Mouse (Mus musculus) embryonic facial prominence, embryonic 14.5 days (tissue): ENCODE measurements around the gene Arpc4. TPM values are rescaled to one million over a fixed set of nuclear protein-coding genes. Genes with fewer than 3 reads are reported as not detected.
A peak's percentile ranks its signal among the peaks of the same experiment; 100 is the strongest.
"Not testable (repeated sequence)": the region's sequence is repeated elsewhere in the genome, so short reads cannot be mapped to it uniquely, and the experiment has no call there.

Experiments used
- ATAC-seq: fragments of 200-750 bp; cut with Nextera tagmentation; 2 replicates; pipeline ENCODE4 v1.8.0; 2017; ENCODE audit warnings: low read depth, moderate number of reproducible peaks, moderate TSS enrichment
- DNase-seq: peaks from one replicate; pipeline ENCODE4 v3.0.0-alpha.2; 2015; ENCODE audit warnings: low spot score
- H3K27ac ChIP-seq: fragments of 300-500 bp; sonication (generic); replicated peaks from 2 replicates; pipeline ENCODE4 v1.5.1; 2014; ENCODE audit warnings: low read depth, mild to moderate bottlenecking, low read length, moderate library complexity
- H3K27me3 ChIP-seq: fragments of 300-500 bp; sonication (generic); replicated peaks from 2 replicates; pipeline ENCODE4 v1.6.1; 2014; ENCODE audit warnings: low read length; ENCODE audit not compliant: control insufficient read depth, insufficient read depth
- H3K36me3 ChIP-seq: fragments of 300-500 bp; sonication (generic); 2 replicates; pipeline ENCODE4 v1.6.1; 2014; ENCODE audit warnings: low read length, mixed read lengths; ENCODE audit not compliant: control insufficient read depth, insufficient read depth
- H3K4me1 ChIP-seq: fragments of 300-500 bp; sonication (generic); 2 replicates; pipeline ENCODE4 v1.6.1; 2014; ENCODE audit warnings: antibody characterized with exemption, low read length; ENCODE audit not compliant: control insufficient read depth, insufficient read depth
- H3K4me2 ChIP-seq: fragments of 300-500 bp; sonication (generic); 2 replicates; pipeline ENCODE4 v1.6.1; 2014; ENCODE audit warnings: low read depth, mild to moderate bottlenecking, low read length, moderate library complexity, mixed read lengths
- H3K4me3 ChIP-seq: fragments of 300-500 bp; sonication (generic); 2 replicates; pipeline ENCODE4 v1.5.1; 2014; ENCODE audit warnings: low read depth, mild to moderate bottlenecking, low read length
- H3K9ac ChIP-seq: fragments of 300-500 bp; sonication (generic); 2 replicates; pipeline ENCODE4 v1.6.1; 2014; ENCODE audit warnings: low read depth, mild to moderate bottlenecking, low read length, moderate library complexity, mixed read lengths
- H3K9me3 ChIP-seq: fragments of 300-500 bp; sonication (generic); 2 replicates; pipeline ENCODE4 v1.6.1; 2016; ENCODE audit warnings: low read length; ENCODE audit not compliant: control insufficient read depth
- WGBS: fragments of 180-500 bp; shearing (Covaris S2); extraction: QIAGEN DNeasy Blood & Tissue Kit; methylation state at CpG from one replicate; pipeline ENCODE4 v1.1.7; 2014; 5-methylcytosine and 5-hydroxymethylcytosine counted together
- polyA plus RNA-seq: library from polyadenylated mRNA; unstranded; fragments of >200 nt; fragmentation: Nextera tagmentation; extraction: Ambion mirVana; gene quantifications from 2 replicates; pipeline ENCODE4 v1.2.1, GENCODE M21; 2014

Gene Arpc4
- polyA plus RNA-seq: 214 and 232 TPM in 2 replicates

DNA sequence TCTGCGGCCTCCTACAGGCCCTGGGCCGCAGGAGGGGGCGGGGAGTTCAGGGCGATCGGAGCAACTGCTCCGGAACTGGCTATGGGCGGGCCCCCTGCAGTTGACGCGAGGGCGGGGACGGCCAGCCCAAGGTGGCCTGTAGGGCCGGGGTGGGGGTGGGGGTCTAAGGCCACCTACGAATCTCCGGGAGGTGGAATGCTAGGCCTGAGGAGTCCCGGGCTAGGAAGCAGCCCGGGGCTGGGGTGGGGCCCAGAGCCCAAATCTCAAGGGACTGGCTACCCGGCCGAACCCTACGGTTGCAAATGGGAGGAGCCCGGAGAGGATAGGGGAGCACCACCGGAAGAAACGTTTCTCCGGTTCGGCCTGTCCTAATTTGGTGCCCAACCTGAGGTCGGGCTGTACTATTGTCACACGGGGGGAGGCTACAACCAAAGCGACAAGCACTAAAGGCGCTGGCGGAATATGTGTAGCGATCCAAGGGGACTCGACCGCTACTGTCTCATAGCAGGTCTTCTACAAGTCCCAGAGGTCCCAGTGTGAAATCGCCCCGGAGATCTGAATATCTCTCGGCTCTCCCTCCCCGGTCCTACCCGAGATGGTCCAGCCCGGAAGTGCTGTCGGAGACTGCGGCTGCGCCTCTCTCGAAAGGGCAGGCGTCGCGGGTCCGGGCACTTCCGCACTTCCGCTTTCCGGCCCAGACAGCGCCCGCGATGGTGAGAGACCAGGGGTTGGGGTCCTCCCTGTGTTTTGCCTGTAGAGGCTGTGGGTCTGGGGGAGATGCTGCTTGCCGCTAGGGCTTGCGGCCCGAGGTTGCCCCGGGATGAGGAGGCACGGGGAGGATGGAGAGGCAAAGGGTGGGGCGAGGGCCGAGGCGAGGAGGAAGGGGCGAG is at the start of gene Arpc4, which contains the start of gene Tada3:
Gene Arpc4 (plus strand): TSS at position 620 of the 890 bp plus-strand sequence.
Gene Tada3 (minus strand): TSS at position 388 of the 890 bp plus-strand sequence.
- Histone ChIP-seq H3K27ac (peak within 1 kb of the TSS; percentile 94), H3K4me2 (peak within 1 kb of the TSS; percentile 86), H3K27me3 (no peaks in the 10 kb centered on the region), H3K4me3 (peak within 1 kb of the TSS; percentile 99), H3K9me3 (no peaks in the 10 kb centered on the region), H3K4me1 (peaks cover 12% of the 10 kb centered on the region), H3K9ac (peak within 1 kb of the TSS; percentile 97), H3K36me3 (peaks cover 56% of the 10 kb centered on the region)
- ATAC-seq (peak; percentile 97), DNase-seq (peak; percentile 98)
- under 1% methylated on average over 57 of the region's 61 CpGs for WGBS

DNA sequence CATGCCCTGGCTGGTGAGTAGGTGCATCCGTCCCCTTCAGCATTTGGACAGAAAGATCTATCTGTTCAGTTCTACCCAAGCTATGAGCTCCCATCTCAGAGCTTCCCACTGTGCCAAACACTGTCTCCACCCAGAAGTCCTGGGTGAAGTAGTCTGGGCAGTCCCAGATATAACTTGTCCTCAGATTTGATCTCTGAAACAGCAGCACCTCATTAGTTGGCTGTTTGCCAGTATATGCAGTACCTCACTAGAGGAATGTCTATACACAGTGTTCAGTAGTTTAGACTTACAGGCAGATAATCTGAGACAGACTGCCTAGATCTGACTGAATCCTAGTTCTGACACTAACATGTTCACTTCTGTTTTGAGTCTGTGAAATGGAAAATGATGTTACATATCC is 48.5 kb upstream of the Arpc4 start:
- 88% methylated on average over 1 of the region's 1 CpGs for WGBS
- Histone ChIP-seq H3K9me3 (no peaks in the 10 kb centered on the region), H3K9ac (no peak overlapping the region), H3K27me3 (no peaks in the 10 kb centered on the region), H3K36me3 (peaks cover 32% of the 10 kb centered on the region), H3K4me1 (0 out of 2 replicates have a peak, but pooled peaks cover 5% of the 10 kb centered on the region), H3K27ac (no peak overlapping the region), H3K4me2 (no peak overlapping the region), H3K4me3 (no peak overlapping the region)
- DNase-seq (no peak), ATAC-seq (no peak)

DNA sequence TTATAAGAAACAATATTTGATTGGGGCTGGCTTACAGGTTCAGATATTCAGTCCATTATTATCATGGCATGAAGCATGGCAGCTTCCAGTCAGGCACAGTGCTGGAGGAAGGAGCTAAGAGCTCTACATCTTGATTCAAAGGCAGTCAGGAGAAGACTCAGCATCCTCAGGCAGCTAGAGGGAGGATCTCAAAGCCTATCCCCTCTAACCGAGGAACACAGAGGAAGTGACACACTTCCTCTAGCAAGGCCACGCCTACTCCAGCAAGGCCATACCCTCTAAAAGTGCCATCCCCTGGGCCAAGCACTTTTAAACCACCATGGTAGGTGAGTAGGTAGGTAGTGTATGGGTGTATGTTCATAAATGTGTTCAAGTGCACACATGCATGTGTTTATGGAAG is 47.4 kb upstream of the Arpc4 start:
- WGBS: 52% methylated on average over 2 of the region's 2 CpGs

DNA sequence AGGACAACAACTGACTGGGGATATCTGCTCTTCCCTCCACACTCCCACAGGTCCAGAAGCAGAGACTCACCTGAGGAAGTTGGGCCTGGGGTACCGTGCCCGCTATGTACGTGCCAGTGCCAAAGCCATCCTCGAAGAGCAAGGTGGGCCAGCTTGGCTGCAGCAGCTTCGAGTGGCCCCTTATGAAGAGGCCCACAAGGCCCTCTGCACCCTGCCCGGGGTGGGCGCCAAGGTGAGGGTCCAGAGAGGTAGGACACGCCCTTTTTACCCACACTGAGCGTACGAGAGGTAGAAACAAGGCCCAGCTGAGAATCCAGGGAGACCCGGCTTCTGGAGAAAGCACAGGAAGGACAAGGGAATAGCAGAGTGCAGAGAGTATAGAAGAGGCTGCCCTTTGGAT is 46.2 kb upstream of the Arpc4 start:
- 95% methylated on average over 9 of the region's 11 CpGs for WGBS
- Histone ChIP-seq H3K4me3 (no peak overlapping the region), H3K4me1 (no peaks in the 10 kb centered on the region), H3K27me3 (no peaks in the 10 kb centered on the region), H3K9ac (no peak overlapping the region), H3K9me3 (no peaks in the 10 kb centered on the region), H3K36me3 (peaks cover 40% of the 10 kb centered on the region), H3K27ac (no peak overlapping the region), H3K4me2 (no peak overlapping the region)
- DNase-seq (no peak), ATAC-seq (no peak)

More for the DNA sequence above, 47.4 kb upstream of the Arpc4 start:
- Histone ChIP-seq H3K9me3 (no peaks in the 10 kb centered on the region), H3K27me3 (no peaks in the 10 kb centered on the region), H3K36me3 (peaks cover 32% of the 10 kb centered on the region), H3K4me2 (no peak overlapping the region), H3K4me1 (0 out of 2 replicates have a peak, but pooled peaks cover 5% of the 10 kb centered on the region), H3K4me3 (no peak overlapping the region), H3K9ac (no peak overlapping the region), H3K27ac (no peak overlapping the region)
- DNase-seq (no peak), ATAC-seq (no peak)

DNA sequence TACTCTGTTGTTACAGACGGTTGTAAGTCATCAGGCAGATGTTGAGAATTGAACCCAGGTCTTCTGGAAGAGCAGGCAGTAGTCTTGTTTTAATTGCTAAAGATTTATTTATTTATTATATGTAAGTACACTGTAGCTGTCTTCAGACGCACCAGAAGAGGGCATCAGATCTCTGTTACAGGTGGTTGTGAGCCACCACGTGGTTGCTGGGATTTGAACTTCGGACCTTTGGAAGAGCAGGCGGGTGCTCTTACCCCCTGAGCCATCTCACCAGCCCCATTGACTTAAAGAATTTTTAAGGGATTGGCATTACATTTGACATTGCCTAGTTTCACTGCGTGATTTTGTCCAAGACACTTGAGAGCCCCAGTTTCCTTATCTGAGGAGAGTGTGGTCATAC is 45.2 kb upstream of the Arpc4 start:
- peaks cover 50% of the 10 kb centered on the region for H3K36me3 ChIP-seq
- not testable (repeated sequence) for H3K4me3 ChIP-seq, H3K9me3 ChIP-seq, H3K27ac ChIP-seq, H3K27me3 ChIP-seq, H3K4me2 ChIP-seq, DNase-seq, H3K9ac ChIP-seq, ATAC-seq, H3K4me1 ChIP-seq
- WGBS: 72% methylated on average over 6 of the region's 6 CpGs

DNA sequence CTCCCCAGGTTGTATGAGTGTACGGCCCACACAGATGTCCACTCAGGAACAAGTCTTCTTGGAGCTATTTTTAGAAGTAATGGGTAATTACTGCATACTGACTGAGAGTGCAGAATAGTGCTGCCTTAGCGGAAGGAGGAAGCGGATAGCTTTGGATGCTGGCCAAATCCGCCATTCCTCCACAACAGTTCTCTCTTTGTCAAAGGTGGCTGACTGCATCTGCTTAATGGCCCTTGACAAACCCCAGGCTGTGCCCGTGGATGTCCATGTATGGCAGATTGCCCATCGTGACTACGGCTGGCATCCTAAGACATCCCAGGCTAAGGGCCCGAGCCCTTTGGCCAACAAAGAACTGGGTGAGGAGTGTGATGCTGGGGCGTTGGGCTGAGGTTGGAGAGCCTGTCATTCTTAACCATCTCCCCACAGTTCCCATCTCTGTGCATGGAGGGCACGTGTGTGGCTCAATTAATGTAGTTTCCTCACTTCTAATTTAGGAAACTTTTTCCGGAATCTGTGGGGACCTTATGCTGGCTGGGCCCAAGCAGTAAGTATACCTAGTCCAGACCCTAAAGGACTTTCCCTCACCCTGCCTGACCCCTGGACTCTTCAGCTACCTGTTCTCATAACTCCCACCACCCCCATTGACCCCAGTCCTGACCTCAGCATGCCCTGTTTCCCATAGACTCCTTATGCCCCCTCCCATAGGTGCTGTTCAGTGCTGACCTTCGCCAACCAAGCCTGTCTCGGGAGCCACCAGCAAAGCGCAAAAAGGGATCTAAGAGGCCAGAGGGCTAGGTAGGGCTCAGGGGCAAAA is 44.6 kb upstream of the Arpc4 start:
- ATAC-seq: peak; percentile 69; the same call in 1 of the 2 replicates
- 79% methylated on average over 14 of the region's 14 CpGs for WGBS
- H3K36me3 ChIP-seq: peaks cover 55% of the 10 kb centered on the region

DNA sequence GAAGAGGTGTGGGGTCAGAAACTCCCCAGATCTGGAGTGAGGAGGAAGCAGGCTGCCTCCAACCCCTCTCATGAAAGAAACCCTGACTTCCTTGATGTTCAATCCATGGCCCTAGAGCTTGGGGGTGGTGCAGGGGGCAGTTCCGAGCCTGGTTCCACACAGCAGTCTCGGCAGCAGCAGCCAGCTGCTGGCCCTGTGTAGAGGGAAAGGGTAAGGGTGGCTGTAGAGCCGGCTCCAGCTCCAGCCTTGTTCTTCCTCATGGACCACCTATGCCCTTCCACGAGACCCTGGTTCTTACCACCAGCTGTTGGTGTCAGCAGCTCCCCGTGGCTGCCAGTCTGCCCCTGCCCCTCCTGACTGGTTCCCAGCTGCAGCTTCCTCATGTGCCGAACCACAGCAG is 43.7 kb upstream of the Arpc4 start:
- WGBS: 83% methylated on average over 5 of the region's 6 CpGs
- Histone ChIP-seq H3K4me2 (no peak overlapping the region), H3K27ac (no peak overlapping the region), H3K4me3 (no peak overlapping the region), H3K4me1 (no peaks in the 10 kb centered on the region), H3K27me3 (no peaks in the 10 kb centered on the region), H3K36me3 (peaks cover 63% of the 10 kb centered on the region), H3K9ac (no peak overlapping the region), H3K9me3 (no peaks in the 10 kb centered on the region)
- DNase-seq: no peak
- no peak for ATAC-seq

More for the DNA sequence above, 44.6 kb upstream of the Arpc4 start:
- Histone ChIP-seq H3K4me1 (no peaks in the 10 kb centered on the region), H3K27me3 (no peaks in the 10 kb centered on the region), H3K9me3 (no peaks in the 10 kb centered on the region), H3K4me2 (no peak overlapping the region), H3K27ac (no peak overlapping the region; the same call in 1 of the 2 replicates), H3K4me3 (no peak overlapping the region), H3K9ac (no peak overlapping the region)
- peak; percentile 80 for DNase-seq

DNA sequence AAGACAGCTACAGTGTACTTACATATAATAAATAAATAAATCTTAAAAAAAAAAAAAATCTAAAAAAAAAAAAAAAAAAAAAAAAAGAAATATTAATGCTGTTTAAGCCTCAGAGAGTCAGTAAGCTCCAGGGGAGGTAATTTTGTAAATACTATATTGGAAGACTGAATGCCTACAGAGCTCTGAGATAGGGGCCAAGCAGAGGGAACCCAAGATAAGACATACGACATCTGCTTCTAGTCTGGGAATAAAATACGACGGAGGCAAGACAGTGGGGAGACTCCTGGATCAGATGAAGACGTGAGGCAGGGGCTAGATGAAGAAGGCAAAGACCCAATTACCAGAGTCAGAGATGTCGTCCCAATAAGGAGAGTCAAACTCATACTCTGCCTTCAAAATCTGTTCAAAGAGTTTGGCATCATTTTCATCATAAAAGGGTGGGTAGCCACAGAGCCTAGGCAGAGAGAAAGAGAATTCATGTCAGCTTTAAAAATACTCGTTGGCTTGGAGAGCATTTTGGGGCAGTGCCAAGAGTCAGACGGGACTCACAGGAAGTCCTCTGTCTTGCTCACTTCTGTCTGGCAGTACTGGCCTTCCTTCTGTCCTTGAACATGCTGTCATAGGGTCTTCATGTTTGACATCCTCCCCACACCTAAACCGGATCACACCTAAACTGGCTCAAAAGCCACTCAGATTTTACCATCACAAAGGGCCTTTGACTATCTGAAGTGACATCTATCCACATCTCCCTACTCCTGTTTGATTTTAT is 40.9 kb upstream of the Arpc4 start:
- Histone ChIP-seq H3K9ac (no peak overlapping the region), H3K9me3 (no peaks in the 10 kb centered on the region), H3K27me3 (no peaks in the 10 kb centered on the region), H3K27ac (no peak overlapping the region), H3K4me2 (no peak overlapping the region), H3K36me3 (peaks cover 84% of the 10 kb centered on the region), H3K4me3 (no peak overlapping the region), H3K4me1 (peaks cover 5% of the 10 kb centered on the region; the same call in 1 of the 2 replicates)
- DNase-seq (no peak), ATAC-seq (no peak)
- 72% methylated on average over 8 of the region's 8 CpGs for WGBS
